Mouse (Mus musculus) lung, postnatal 25 days (tissue): ENCODE measurements around the gene Wdfy4.

Source experiments
- DNase-seq: peaks from one replicate; pipeline ENCODE4 v3.0.0; 2022; ENCODE audit warnings: low spot score

The Wdfy4 gene

DNA sequence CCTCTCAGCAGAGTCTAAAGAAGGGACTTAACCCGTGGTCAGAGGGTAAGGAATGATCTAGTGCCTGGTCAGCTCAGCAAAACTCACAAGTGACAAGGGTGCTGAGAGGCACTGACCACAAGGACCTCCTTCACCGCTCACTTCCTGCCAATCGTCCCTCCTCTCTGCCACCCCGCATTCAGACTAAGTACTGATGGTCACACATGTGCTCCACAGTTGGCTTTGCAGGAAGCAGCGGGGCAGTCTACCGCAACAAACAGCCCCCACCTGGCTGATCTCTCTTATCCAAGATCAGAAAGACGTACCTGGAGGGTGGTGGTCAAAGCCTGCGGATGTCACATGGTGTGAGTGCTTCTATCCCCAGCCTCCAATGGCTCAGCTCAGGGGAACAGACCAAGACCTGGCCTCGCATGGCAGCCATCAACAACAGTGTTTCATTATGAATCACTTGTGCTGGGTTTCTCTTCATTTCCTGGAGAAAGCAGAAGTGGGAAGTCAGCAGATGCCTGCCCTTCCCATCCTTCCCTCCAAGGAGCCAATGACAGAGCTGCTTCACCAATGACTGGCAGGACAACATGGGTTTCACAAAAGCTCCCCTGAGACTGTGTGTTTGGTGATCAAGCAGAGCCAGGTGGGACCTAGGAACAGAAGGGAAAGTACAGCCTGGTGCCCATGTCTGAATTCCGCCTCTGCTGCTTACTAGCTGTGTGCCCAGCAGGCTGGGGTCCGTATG is at the start of gene Wdfy4:
TSS of gene Wdfy4 (minus strand) at position 441 of the 733 bp plus-strand sequence.
- peak; percentile 72 for DNase-seq

DNA sequence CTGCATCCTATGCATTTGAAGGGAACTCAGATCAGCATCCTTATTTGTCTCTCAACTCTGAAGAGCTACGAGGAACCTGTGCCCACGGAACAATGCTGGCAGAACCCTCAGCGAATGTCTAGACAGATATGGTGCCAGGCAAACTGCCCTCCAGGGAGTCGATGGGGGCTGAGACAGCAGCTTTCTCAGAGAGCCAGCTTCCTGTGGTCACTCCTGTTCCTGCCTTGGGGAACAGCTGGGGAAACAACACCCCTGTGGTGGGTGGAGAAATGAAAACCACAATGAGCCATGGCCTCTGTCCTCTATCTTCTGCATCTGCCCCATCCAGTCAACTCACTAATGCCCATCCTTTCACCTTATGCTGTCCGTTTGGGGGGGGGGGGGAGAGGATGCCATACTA is 46.7 kb upstream of the Wdfy4 start:
- no peak for DNase-seq

DNA sequence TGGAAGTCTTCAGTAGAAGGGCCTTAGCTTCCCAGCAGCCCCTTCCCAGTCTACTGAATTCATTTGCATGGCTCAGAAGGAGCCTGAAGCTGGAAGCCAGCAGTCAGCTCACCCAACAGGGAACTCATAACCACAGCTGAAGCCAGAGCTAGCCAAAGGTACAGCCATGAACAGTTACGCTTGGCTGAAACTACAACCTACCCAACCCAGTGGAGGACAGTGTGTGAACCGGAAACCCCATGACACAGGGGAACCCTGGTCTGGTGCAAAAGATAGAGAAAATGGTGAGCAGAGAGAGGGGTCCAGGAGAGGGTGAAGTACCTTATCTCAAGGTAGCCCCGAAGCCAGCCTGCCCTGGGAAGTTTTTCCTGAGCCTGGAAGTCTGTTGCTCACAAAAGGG is 46.0 kb upstream of the Wdfy4 start:
- no peak for DNase-seq

DNA sequence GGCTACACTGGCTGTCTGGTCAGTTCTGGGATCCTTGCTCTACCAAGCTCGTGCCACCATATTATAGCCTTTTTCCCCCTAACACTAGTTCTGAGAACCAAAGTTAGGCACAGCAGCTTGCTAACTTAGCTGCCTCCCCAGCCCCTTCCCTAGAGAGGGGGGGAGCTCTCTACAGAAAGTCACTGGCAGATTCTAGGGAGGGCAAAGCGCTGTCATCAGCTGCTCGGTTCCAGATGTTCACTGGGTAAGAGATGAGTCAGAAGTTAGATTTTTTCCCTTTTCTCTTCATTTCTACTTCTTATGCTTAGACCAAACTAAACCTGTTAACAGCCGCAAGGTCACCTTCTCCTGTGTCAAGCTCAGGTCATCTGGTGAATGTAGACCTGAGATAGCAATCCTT is 45.4 kb upstream of the Wdfy4 start:
- no peak for DNase-seq

DNA sequence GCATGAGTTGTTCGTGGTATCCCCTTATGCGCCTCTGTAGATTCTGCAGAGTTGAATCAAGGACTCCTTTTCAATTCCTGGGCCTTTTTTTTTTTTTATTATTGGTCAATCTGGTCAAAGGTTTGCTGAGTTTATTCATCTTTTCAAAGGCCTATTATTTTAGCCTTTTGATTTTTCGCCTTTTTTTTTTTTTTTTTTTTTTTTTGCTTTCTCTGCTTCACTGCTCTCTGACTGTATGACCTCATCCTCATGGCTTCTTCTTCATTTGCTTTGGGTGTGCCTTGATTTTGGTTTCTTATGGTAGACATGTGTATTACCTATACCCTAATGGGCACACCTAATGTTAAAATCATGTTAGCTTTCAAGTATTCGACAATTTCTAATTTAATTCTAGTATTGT is 39.9 kb upstream of the Wdfy4 start:
- no peak for DNase-seq

DNA sequence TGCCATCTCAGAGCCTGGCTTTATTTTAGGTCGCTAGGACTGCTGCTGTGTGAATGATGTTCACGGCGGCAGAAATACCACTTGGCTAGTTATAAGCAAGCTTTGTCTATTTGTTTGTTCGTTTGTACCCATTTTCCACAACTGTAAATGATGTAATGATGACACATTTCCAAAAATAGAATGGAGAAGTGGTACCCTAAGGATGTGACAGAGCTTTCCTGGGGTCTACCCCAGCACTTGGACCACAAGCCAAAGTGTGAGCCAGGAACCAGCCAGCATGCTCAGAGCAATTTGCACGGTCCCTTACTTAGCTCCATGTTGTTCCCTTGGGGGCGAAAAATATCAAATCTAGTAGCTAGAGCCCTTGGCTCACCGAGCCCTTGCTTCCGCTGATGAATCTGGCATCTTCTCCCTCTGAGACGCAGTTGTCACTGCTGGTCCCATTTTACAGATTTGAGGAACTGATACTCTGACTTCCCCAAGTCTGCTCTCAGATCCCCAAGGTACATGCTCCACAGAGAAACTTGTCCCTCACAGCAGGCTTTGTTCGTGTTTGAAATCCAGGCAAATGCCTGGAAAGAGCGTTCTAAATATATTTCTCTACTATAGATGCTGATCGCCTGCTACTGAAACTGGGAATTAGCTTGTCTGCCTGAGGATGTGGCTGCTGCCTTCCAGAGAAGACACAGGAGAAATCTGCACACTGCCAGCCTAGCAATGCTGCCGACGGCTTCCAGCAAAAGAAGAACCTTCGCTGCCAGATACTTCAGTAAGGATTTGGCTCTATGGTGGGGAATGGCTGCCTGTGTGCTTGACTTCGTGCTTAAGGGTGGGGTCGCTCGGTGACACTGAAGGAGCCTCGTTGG is 31.3 kb upstream of the Wdfy4 start:
- DNase-seq = no peak

DNA sequence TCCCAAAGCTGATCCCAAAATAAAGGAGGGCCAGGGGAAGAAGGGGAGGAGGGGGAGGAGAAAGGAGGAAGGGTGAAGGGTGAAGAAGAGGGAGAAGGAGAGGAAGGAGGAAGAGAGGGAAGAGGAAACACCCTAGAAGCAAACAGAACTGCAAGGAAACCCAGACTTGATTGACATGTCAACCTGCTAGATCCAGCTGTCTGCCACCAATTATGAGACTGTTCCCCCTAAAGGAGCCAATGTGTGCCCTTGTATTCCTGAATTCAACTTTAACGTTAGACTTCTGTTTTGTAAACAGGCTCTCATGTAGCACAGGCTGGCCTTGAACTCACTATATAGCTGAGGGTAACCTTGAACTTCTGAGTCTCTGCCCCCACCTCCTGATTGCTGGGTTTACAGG is 29.9 kb upstream of the Wdfy4 start:
- DNase-seq = no peak

DNA sequence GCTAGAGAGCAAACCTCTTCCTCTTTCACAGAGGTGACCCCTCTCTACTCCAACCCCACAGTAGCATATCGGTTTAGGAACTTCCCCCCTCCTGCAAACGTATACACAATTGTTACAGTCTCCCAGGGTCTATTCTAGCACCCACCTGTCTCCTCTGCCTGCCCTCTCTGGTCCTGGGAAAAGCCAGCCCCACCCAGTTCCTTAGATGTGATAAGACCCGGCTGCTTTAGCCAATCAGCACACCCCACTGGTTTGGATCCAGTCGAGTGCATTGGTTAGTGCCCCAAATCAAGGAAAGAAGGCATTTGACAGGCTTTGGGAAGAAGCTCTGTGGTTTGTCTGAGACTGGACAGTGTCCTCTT is 29.4 kb upstream of the Wdfy4 start:
- DNase-seq = no peak

DNA sequence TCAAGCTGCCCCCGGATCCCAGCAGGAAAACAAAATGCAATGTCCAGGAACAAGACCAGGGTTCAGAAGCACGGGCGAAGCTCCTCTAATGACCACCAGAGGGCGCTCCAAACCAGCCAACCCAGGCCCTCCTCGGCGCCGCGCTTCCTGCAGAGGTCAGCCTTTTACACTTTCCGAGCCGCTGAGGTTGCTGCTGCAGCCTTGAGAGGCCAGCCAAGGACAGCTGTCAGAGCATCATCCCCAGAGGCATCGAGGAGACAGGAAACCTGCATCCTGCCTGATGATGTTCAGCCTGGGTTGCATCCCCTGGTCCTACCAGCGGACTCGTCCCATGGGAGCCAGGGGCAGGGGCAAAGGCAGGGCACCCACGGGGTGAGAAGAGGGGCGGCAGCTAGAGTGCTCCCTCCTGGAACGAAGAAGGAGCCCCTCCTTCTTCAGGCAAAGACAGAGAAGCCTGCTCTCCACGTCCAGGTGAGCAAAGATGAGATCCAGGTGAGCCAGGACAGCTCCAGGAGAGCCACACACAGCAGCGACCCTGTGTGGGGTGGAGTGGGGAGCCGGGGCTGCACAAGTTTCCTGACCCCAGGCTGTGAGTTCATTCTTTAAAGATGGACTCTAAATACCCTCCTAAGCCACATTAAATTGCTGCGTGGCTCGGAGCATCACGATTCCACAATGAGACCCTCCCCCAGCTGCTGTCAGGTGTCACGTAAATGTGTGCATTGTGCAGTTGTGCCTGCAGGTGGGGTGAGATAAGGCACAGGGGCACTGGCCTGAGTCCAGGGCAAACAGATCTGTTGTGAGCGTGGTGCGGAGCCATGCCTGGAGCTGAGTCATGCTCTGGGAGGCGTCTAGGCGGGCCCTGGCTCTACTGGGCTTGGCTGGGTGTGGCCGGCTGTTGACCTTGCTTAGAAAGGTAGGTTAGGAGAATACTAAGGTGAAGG is 28.8 kb upstream of the Wdfy4 start, which contains the start of gene Arhgap22:
TSS of gene Arhgap22 (plus strand) at position 204 of the 944 bp plus-strand sequence.
- DNase-seq = peak; percentile 73

DNA sequence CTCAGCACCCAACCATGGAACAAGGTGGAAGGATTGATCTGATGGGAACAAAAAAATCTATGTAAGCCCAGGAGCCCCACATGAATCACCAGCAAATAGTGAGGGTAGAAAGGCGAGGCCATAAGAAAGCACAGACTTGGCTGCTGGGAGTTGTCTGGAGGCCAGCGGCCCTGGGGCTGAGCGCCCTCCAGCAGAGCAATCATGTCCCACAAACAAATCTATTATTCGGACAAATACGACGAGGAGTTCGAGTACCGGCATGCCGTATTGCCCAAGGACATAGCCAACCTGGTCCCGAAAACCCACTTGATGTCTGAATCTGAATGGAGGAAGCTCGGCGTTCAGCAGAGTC is 27.6 kb upstream of the Wdfy4 start:
- DNase-seq = no peak

DNA sequence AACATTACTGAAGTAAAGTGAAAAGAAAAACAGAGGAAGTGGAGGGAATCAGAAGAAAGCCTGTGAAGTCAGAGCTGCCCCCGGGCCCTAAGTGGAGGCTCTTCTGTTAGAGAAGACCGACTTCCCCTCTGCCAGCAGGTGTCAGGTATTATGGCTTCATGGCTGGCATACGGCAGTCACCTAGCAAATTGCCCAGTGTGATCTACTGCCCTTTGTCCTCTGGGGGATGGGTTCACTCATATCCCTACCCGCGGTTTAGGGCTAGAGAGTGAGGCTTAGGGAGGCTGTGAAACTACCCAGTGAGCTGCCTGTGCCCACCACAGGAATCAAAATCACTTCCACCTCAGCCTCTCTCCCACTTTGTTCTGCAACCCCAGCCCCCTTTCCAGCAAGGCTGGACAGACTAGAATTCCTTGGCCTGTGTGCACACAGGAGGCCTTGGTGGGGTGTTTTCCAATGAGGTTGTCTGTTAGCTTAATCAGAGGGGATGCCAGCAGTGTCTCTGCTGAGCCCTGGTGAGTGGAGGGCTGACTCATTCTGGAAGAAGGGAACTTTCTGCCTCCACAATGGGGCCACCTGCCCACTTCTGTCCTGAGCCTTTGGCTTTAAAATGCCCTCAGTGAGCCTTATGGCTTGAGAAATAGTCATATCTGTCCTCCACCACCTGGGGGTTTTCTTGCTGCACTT is 27.1 kb upstream of the Wdfy4 start:
- DNase-seq = no peak

DNA sequence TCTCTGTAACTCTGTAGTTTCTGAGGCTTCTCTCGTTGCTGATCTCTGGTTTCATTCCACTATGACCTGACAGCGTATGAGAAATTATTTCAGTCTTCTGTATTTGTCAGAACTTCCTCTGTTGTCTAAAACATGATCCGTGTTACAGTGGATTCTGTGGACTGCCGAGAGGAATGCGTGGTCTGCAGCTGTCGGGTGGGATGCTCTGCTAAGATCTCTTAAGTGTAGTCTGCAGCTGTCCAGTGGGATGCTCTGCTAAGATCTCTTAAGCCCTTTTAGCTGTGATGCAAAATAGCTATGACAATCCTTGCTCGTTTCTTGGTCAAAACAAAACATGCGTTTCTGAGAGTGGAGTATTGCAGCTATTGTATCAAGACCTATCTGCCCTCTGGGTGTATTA is 25.5 kb upstream of the Wdfy4 start:
- DNase-seq = no peak

DNA sequence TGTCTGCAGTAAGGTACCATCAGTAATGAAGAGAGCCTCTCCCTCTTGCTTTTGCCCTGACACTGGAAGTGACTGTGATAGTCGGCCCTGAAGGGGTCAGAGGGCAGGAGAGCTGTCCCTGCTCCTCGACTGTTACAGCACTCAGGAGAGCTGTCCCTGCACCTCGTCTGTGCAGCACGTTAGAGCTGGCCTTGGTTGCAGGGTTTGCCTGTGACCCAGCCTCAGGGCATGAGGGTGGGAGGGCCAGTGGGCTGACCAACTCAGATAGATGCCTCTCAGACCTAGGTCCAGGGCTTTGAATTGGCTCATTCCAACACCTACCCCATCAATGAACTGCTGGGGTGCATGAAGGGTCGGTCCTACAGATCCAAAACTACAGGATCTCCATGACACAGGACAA is 23.0 kb upstream of the Wdfy4 start:
- no peak for DNase-seq

DNA sequence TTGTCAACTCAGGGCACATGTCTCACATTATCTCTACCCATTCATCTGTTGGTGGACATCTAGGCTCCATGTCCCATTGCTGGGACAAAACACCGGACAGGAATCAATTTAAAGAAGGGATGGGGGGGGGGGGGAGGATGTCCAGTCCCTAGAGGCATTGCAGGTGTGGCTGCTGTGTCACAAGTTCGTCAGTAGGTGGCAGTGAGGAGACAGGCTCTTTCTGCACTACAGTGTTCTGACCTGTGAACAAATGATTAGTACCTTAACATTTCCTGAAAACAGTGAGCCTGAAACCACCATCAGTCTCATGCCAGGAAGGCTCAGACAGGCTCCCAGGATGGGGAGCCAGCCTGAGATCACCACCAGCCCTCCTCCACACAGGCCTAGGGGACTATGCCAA is 21.7 kb upstream of the Wdfy4 start:
- no peak for DNase-seq

DNA sequence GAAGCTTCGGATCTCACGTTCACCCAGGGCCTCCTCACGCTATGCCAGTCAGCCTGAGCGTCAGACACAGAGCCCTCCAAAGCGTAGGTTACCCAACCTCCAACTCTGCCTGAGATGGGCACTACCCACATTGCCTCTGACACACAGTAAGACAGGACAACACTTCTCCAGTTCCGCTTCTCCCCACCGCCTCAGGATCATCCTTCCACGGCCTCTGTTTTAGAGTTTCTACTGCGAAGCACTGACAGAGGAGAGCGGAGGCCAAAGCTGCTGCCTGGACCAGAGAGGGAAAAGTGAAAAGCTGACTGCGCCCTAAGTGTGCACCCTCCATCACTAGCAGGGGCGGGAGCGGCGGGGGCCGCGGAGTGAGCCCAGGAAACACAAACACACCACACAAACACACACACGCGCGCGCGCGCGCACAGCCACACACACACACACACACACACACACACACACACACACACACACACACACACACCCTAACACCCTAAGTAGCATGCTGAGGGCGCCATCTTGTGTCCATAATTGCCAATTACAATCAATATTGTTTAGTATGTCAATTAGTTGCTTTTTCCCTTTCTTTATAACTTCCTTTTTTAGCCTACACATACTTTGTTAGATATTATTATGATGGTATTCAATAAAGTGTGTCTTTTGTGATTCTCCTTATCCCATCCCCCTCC is 20.1 kb upstream of the Wdfy4 start:
- DNase-seq = no peak

DNA sequence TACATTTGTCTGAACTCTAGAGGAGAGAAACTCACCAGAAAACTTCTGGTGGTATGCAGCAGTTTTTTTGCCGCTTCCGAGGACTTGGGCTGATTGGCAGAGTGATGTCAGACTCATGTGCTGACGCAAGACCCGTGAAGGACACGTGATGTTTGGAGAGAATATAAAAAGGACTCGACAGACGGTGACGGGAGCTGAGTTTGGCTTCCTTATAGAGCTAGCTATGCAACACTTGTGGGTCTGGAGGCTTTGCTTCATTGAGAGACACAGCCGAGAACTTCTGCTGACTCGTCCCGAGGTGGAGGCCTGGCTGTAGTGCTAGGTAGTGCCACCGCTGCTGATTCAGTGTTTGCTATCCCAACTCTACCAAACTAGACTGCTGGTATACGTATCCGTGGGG is 18.5 kb upstream of the Wdfy4 start:
- DNase-seq = no peak

DNA sequence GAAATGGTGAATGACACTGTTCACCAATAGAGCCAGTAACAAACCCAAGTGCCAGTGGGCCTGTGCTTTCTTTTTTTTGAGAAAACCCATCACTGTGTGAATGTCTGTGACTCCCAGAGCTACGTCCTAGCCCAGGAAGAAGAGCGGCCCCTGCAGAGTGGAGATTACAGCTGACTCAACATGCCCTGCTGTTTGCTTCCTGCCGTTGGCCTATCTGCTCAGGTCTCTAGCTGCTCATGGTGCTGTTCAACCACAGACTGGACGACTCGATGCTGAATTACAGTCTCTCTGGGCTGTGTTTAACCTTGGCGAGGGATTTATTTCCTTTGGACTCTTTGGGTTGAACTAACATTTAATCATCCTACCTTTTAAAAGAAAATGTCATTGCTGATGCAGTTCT is 17.6 kb upstream of the Wdfy4 start:
- no peak for DNase-seq

DNA sequence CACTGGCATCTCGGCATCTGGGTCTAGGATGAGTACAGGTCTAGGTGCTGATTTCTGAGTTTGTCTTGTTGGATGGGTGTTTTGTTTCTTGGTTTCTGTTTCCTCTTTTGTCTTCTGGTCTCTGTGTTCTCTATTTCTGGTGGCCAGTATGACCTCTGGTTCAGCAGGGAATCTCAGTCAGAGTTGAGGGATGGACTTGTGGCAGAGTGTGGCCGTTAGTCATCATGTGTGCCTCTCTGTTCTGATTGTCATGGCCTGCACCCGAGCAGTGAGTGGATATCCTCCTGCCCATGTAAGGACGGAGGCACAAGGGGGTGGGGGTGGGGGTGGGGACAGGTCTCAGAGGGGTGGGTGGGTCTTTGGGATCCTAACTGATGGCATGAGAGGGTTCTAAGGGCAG is 16.9 kb upstream of the Wdfy4 start:
- no peak for DNase-seq

DNA sequence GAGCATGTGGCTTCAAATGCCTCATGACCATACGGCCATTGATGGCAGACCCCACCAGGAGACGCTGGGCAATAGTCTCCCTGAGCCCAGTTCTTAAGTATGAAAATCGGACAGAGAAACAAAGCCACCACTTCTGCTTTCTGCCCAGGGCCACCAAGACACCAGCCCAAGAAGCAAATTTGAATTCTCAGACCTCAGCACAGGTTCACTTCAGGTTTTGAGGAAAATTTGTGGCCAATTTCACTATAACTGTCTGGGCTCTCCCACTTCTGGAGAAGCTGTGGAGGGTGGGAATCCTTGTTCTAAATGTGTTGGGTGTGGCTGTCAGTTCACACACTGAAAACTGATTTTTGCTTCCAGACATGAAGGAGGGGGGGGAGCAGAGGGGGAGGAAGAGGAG is 8.9 kb upstream of the Wdfy4 start:
- DNase-seq = no peak

DNA sequence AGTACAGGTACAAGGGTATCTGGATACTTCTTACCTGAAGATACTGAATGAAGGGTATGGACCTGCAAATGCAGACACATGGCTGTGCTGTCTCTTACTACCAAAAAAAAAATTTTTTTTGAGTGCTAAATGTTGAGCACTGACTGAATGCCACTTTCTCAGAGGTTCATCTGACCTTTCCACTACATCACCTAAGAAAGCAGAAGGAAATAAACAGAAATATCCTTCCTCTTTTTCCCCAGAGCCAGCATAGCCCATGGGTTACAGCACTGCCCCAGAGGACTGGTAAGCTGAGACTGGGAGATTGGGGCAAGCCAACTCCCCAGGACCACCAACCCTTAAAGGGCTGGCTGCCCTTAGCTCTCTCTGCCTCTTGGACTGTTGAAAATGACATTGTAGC is 8.5 kb upstream of the Wdfy4 start:
- DNase-seq = no peak

DNA sequence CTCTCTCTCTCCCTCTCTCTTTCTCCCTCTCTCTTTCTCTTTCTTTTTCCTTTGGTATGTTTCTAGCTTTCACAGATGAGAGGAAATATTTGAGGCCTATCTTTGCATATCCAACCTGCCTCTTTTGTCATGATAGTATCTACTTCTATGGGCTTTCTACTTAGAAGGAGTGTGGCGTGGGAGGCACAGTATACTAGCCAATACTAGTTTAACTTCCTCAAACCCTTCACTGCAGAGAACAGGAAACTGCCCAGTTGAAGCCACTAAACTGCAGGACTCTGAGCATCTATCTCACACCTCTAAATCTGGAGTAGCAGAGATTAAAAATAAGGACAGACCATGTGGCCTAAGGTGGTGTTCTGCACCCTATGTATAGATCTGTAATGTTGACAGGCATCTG is 5.3 kb upstream of the Wdfy4 start:
- no peak for DNase-seq
